Mouse (Mus musculus): ENCODE measurements around the gene Flot1. TPM values are rescaled to one million over a fixed set of nuclear protein-coding genes. Genes with fewer than 3 reads are reported as not detected.
A peak's percentile ranks its signal among the peaks of the same experiment; 100 is the strongest.

The Flot1 gene
- total and polyA plus RNA-seq, 3 experiments: 68.5 to 93.5 (median 84.9) TPM

GRCm38 (mm10) chr17:35869346-35870067 lies 46.5 kb downstream of the Flot1 start:
- peak overlapping the region; percentile 74 for H3K4me3 ChIP-seq (ENCODE audit: low read depth, low read length)
- peaks cover 94% of the 10 kb centered on the region for H3K4me1 ChIP-seq (ENCODE audit: insufficient read depth, low read depth, low read length)
- peaks cover 37% of the 10 kb centered on the region for H3K36me3 ChIP-seq (replicated peaks)
- ATAC-seq (ENCODE audit: extremely low read depth, insufficient number of reproducible peaks, low FRiP score, poor library complexity, severe bottlenecking) (no peak), DNase-seq (ENCODE audit: low spot score) (peak; percentile 64)
- peaks cover 4% of the 10 kb centered on the region; the same call in 1 of the 2 replicates for H3K9me3 ChIP-seq (replicated peaks)
- TF ChIP-seq GATA2 (IDR thresholded peaks at IDR 0.05; ENCODE audit: borderline replicate concordance, low read depth, low read length) (no peak), TAL1 (conservative IDR thresholded peaks at IDR 0.05; ENCODE audit: low read depth, low read length) (no peak), POLR2AphosphoS5 (IDR thresholded peaks at IDR 0.05; ENCODE audit: insufficient replicate concordance, low read depth, low read length) (no peak)
- peaks cover 17% of the 10 kb centered on the region; the same call in 1 of the 2 replicates for H3K27me3 ChIP-seq (ENCODE audit: insufficient read depth, low read length)

- peaks cover 4% of the 10 kb centered on the region; the same call in 1 of the 2 replicates for H3K9me3 ChIP-seq (replicated peaks)
- peaks cover 17% of the 10 kb centered on the region; the same call in 1 of the 2 replicates for H3K27me3 ChIP-seq (ENCODE audit: insufficient read depth, low read length)
- peaks cover 38% of the 10 kb centered on the region for H3K36me3 ChIP-seq (replicated peaks)
- peaks cover 94% of the 10 kb centered on the region for H3K4me1 ChIP-seq (ENCODE audit: insufficient read depth, low read depth, low read length)
- H3K4me3 ChIP-seq (ENCODE audit: low read depth, low read length): peak overlapping the region; percentile 74
- peak; percentile 73 for DNase-seq (ENCODE audit: low spot score)
- TF ChIP-seq GATA2 (IDR thresholded peaks at IDR 0.05; ENCODE audit: borderline replicate concordance, low read depth, low read length) (no peak), POLR2AphosphoS5 (IDR thresholded peaks at IDR 0.05; ENCODE audit: insufficient replicate concordance, low read depth, low read length) (no peak), TAL1 (conservative IDR thresholded peaks at IDR 0.05; ENCODE audit: low read depth, low read length) (no peak), CTCF (IDR thresholded peaks at IDR 0.05; ENCODE audit: low read depth, low read length) (no peak), GATA1 (IDR thresholded peaks at IDR 0.05; ENCODE audit: borderline replicate concordance, low read length) (no peak)
- ATAC-seq (ENCODE audit: extremely low read depth, insufficient number of reproducible peaks, low FRiP score, poor library complexity, severe bottlenecking): peak; percentile 35
These were observed 47.3 kb downstream of the Flot1 start for GRCm38 (mm10) chr17:35870151-35870883.

- TF ChIP-seq CTCF (IDR thresholded peaks at IDR 0.05; ENCODE audit: low read depth, low read length) (peak; percentile 44; the same call in 1 of the 2 replicates), GATA2 (IDR thresholded peaks at IDR 0.05; ENCODE audit: borderline replicate concordance, low read depth, low read length) (no peak)
- ATAC-seq (ENCODE audit: extremely low read depth, insufficient number of reproducible peaks, low FRiP score, poor library complexity, severe bottlenecking) (no peak), DNase-seq (ENCODE audit: low spot score) (no peak)
- Histone ChIP-seq H3K27me3 (ENCODE audit: insufficient read depth, low read length) (peaks cover 13% of the 10 kb centered on the region; the same call in 1 of the 2 replicates), H3K36me3 (replicated peaks) (peaks cover 43% of the 10 kb centered on the region), H3K4me3 (ENCODE audit: low read depth, low read length) (peak overlapping the region; percentile 74; the same call in 1 of the 2 replicates), H3K9me3 (replicated peaks) (peaks cover 4% of the 10 kb centered on the region; the same call in 1 of the 2 replicates), H3K4me1 (ENCODE audit: insufficient read depth, low read depth, low read length) (peaks cover 89% of the 10 kb centered on the region)
These were observed 48.1 kb downstream of the Flot1 start for GRCm38 (mm10) chr17:35870884-35871696.

GRCm38 (mm10) chr17:35873774-35874519 lies 50.9 kb downstream of the Flot1 start:
- Histone ChIP-seq H3K9me3 (replicated peaks) (peaks cover 4% of the 10 kb centered on the region; the same call in 1 of the 2 replicates), H3K4me1 (ENCODE audit: insufficient read depth, low read depth, low read length) (peaks cover 61% of the 10 kb centered on the region), H3K4me3 (ENCODE audit: low read depth, low read length) (peak overlapping the region; percentile 44; the same call in 1 of the 2 replicates), H3K27me3 (ENCODE audit: insufficient read depth, low read length) (no peaks in the 10 kb centered on the region), H3K36me3 (replicated peaks) (peaks cover 47% of the 10 kb centered on the region)
- ATAC-seq (ENCODE audit: extremely low read depth, insufficient number of reproducible peaks, low FRiP score, poor library complexity, severe bottlenecking): peak; percentile 23
- TF ChIP-seq POLR2AphosphoS5 (IDR thresholded peaks at IDR 0.05; ENCODE audit: insufficient replicate concordance, low read depth, low read length): no peak
- TF ChIP-seq GATA2 (IDR thresholded peaks at IDR 0.05; ENCODE audit: borderline replicate concordance, low read depth, low read length): no peak
- TF ChIP-seq GATA1 (IDR thresholded peaks at IDR 0.05; ENCODE audit: borderline replicate concordance, low read length): no peak
- TF ChIP-seq CTCF (IDR thresholded peaks at IDR 0.05; ENCODE audit: low read depth, low read length): peak; percentile 83
- TF ChIP-seq TAL1 (conservative IDR thresholded peaks at IDR 0.05; ENCODE audit: low read depth, low read length): peak; percentile 38
- peak; percentile 64 for DNase-seq (ENCODE audit: low spot score)

- Histone ChIP-seq H3K4me1 (ENCODE audit: insufficient read depth, low read depth, low read length) (peaks cover 56% of the 10 kb centered on the region), H3K4me3 (ENCODE audit: low read depth, low read length) (no peak overlapping the region), H3K36me3 (replicated peaks) (peaks cover 47% of the 10 kb centered on the region), H3K27me3 (ENCODE audit: insufficient read depth, low read length) (no peaks in the 10 kb centered on the region), H3K9me3 (replicated peaks) (peaks cover 4% of the 10 kb centered on the region; the same call in 1 of the 2 replicates)
- no peak for DNase-seq (ENCODE audit: low spot score)
- ATAC-seq (ENCODE audit: extremely low read depth, insufficient number of reproducible peaks, low FRiP score, poor library complexity, severe bottlenecking): no peak
- TF ChIP-seq CTCF (IDR thresholded peaks at IDR 0.05; ENCODE audit: low read depth, low read length): no peak
- no peak for TF ChIP-seq GATA1 (IDR thresholded peaks at IDR 0.05; ENCODE audit: borderline replicate concordance, low read length)
- TF ChIP-seq TAL1 (conservative IDR thresholded peaks at IDR 0.05; ENCODE audit: low read depth, low read length): no peak
- TF ChIP-seq POLR2AphosphoS5 (IDR thresholded peaks at IDR 0.05; ENCODE audit: insufficient replicate concordance, low read depth, low read length): no peak
- TF ChIP-seq GATA2 (IDR thresholded peaks at IDR 0.05; ENCODE audit: borderline replicate concordance, low read depth, low read length): no peak
These were observed 51.7 kb downstream of the Flot1 start for GRCm38 (mm10) chr17:35874721-35875120.

Data from G1E (cell line).